Mouse (Mus musculus) mature B cell (primary cell): Measurements from ENCODE around the gene Brap.

Experiments
- in situ Hi-C: fragments of 300-500 bp; cut with MboI; formaldehyde crosslinking; loops from 2 replicates; pipeline ENCODE4 v1.14.3; 2019

Brap gene

DNA sequence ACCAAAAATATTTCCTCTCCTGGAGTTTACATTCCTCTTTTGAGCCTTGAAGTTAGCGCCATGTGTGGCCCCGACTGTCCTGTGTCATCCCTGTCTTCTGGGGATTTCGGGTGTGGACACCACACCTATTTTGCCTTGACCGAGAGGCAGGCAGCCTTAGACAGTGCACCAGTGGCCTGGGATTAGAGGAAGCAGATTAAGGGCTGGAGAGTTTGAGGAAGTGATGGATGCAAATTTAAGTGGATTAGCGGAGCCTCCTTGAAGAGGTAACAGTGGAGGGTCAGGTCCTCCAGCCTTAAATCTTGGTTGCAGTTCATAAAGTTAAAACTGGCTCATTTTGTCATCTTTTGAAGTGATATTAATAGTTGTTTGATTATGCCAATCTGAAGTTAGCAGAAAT lies 58.1 kb downstream of the Brap start:
- in situ Hi-C loops, result no loop called here

DNA sequence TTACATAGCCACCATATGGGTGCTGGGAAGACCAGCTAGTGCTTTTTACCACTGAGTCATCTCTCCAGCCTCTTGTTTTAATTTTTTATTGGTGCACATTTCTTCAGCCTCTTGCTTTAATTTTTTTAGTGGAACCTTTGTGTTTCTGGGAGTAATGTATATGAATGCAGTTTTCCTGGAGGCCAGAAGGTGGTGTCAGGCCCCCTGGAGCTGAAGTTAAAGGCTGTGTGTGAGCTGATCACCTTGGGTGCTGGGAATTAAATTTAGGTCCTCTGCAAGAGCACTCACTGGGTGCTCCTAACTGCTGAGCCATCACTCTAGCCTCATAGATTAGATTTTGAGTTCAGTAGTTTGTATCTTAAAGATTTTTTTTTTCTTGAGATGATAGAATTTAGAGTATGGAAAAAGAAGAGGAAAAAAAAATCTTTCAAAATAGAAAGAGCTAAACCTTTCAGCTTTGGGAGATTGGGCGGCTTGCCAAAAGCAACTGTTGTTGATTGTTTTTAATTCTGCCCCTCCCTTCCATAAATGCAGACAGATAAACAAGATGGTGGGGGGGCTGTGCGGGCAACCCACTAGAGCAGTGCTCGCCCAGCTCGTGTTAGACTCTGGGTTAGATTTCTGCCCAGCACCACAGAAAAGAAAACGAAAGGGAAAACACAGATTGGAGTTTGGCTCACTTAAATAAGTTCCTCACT lies 60.7 kb downstream of the Brap start:
- in situ Hi-C loops, result no loop called here

DNA sequence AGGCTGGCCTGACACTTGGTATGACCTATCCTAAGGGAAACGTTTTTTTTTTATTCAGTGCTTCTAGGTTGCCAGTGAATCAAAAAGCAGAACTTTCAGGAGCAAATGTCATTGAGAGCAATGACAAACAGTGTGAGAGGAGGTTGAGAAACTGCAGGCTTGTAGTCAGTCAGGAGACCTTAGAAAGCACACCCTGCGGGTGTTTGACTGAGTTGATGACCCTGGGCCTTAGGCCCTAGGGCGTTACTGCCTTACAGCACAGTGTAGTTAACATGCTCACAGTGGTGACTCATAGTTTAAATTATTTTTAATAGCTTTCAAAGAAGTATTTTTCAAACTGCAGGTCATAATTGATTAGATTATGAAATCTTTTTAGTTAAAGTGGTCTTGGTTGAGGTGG lies 61.5 kb downstream of the Brap start:
- in situ Hi-C loops, result no loop called here

DNA sequence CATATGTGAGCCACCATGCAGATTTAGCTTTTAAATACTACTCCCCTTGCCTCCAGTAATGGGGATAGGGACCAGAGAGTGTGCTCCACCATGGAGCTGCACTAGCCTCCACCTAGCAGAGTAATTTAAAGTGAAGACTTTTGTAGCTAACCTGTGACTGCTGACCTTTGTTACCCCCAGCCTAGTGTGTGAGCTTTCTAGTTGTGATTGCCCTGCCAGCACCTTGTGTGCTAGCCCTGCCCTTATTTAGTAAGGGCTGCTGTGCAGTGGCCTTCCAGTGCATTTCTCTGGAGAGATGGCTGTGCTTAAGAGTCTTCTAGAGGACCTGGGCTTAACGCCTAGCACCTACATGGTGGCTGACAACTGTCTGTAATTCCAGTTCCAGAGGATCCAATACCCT lies 64.3 kb downstream of the Brap start:
- in situ Hi-C loops, result no loop called here

DNA sequence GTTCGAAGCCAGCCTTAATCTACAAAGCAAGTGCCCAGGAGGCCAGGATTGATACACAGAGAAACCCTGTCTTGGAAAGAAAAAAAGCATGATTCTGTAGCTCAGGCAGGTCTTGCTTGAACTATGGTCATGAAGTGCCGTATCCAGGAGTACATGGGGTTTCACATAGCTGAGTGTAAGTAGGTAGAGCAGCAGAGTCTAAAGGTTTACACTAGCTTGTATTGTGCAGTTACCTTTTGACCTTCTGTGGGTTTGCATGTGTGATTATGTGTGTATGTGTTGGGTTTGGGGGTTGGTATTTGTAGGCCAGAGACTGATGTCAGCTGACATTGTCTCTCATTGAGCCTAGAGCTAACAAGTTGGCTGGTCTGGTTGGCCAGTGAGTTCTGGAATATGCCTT lies 69.7 kb downstream of the Brap start:
- in situ Hi-C loops, result no loop called here

DNA sequence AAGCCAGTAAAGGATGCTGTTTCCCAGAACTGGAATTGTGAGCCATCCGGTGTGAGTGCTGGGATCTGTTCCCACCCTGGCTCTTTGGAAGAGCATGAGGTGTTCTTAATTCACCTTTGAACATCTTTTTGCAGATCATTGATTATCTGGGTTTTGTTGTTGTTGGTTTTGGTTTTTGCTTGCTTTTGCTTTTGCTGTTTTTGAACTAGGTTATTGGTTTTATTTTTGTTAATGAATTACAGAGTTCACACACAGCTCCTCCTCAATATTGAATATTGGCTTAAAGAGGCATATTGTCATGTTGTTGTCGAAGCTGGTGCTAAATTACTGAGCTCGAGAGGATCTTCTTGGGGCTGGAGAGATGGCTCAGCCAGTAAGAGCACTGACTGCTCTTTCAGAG lies 76.3 kb downstream of the Brap start:
- in situ Hi-C loops, result no loop called here
